Mouse (Mus musculus): ENCODE data around the gene Crip1.
A peak's percentile ranks its signal among the peaks of the same experiment; 100 is the strongest.

Crip1 gene

DNA sequence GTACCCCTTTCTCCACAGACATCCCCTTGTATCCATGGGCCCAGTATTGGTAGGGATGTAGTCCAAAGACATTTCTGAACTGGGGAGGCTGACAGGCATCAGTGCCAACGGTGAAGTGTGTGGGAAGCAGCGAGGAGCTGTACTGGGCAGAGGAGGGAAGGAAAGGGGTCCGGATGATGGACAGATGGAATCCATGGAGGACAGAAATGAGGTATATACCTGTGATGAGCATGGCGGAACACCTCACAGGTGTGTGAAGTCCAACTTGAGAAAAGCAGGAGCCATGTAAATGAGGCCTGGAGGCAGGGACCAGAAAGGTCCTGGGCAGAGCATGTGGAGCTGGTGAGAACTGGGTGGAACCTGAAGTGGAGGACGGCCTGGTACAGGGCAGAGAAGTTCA lies 525 bp upstream of the Crip1 start:
- DNase-seq (ENCODE audit: low read depth, low spot score): no peak

DNA sequence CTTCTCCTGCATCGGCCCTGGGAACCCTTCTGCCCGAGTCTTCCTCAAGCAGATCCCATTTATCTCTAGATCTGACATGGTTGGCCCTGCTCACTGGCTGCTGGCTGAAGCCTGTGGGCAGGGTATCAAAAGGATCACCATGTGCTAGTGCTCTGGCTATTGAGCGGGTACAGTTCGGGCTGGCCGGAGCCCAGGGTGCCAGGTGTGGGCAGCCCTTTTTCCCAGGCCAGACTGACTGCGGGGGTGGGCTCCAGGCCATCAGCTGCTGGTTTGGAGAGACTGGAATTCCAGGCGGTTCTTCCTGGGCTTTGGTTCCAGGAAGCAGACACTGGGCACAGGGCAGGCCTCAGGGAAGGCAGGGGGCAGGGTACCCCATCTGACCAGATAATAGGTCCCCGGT lies 1.4 kb downstream of the Crip1 start:
- DNase-seq (ENCODE audit: low read depth, low spot score): no peak

DNA sequence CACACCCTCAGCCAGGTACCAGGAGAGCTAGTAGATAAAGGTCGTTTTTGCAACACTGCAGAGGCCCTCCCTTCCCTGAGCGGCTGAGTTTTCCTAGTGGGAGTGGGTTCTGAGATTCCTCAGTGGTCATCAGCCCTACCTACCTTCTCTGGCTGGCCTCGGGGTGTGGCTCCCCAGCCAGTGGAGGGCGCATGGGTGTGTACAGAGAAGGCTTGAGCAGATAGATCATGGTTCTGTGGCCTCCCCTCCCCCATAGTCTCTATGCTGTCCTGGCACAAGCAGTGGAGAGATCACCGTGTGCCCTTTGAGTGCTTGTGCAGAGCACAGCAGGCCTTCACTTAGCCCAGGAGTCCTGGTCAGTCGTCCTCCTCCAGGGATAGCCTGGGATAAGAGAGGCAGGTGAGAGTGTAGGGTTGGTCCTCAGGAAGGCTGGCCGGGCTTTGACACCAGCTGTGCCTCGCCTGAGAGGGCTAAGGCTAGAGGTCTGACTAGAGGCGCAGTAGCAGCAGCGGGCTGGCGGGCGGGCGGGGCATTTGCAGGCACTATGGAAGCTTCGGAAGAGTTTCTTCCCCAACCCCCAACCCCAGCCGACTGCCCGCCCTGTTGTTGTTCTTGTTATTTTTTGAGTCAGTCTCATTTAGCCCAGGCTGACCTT lies 2.4 kb downstream of the Crip1 start:
- DNase-seq (ENCODE audit: low read depth, low spot score): peak; percentile 61

DNA sequence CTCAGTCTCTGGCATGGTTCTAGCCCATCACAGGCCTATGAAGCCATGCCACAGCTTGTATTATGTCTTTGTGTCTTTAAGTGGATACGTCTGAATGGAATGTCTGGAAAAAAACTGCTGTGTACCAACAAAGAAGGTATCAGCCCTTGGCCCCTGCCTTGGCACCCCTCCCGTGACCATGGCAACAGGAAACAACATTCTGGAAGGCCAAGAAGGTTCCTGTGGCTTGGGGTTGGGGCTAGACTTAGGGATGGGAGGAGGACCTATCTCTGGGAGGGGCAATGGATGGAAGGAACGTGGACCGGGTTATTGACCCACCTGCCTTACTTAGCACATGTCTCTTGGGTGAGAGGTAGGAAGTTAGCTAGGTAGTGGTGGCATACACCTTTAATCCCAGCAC lies 3.2 kb downstream of the Crip1 start:
- peak; percentile 53 for DNase-seq (ENCODE audit: low read depth, low spot score)

DNA sequence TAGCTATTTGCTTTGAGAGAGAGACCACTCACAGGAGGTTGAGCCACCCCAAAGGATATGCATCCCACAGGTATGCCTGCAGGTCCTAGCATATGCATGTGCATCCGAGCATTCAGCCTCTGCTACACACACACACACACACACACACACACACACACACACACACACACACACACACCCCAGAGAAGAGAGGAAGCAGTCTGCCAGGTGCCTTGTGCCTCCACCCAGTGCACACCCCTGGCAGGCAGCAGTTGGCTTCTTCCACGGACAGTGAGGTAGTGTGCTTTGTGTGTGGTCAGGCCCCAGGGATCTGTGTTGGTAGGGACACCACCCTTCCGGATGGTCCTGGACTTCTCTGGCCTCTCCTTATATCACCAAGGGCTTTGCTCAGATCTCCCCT lies 3.8 kb downstream of the Crip1 start:
- DNase-seq (ENCODE audit: low read depth, low spot score): peak; percentile 66

DNA sequence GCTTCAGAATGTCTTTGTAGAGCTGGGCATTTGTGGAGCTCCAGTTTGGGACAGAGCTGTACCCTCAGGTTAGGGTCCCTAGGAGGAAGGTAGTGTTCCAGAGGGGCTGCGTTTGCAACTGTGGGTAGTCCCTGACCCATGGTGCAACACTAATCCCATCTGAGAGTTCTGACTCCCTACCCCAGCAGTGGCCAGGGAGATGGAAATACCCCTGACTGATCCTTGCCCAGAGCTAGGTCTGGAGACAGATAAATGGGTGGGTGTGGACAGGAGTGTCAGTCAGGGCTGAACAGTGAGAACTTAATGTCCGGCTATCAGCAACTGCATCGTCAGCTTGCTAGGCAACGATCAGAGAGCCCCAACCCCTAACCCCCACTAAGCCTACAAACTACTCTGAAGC lies 4.5 kb downstream of the Crip1 start:
- no peak for DNase-seq (ENCODE audit: low read depth, low spot score)

DNA sequence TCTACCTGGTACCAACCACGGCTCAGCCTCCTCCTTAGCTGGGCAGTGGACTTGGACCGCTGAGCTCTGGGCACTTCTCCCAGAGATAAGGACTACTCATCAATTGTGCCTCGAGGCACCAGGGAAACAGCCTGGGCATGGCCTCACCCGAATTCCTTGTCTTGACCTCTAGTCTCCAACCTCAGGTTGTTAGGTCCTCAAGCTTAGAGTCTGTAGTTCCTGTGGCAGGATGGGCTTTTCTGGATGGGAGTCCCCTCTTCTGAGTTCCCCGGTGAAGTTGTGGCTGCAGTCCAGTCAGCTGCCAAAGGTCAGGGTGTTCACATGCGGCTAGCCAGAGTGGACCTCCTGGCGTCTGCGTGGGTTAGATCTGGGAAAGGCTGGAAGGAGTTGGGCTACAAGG lies 4.9 kb downstream of the Crip1 start:
- no peak for DNase-seq (ENCODE audit: low read depth, low spot score)

DNA sequence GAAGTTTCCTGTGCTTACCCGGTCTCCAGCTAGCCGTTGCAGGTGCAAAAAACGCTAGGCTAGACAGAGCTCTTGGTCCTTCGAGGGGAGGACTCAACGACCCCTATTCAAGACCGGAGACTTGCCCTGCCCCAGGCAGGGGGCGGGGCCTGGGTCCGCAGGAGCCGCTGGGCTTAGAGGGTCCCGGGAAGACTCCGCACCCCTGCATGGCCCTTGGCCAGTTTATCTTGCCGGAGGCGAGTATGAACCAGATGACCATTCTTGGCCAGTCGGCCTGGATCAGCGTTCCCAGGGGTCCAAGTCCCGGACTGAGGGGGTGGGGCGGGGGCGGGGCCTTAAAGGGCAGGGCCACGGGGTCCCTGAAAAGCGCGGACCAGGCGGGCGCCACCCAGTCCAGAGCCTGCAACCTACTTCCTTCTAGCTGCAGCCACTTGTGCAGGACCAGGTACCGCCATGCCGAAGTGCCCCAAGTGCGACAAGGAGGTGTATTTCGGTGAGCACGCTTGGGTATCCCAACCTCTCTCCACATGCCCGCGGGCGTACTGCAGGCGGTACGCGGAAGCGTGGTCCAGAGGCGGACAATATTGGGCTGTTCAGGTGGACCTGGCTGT lies 5.7 kb downstream of the Crip1 start:
- DNase-seq (ENCODE audit: low read depth, low spot score): peak; percentile 61

DNA sequence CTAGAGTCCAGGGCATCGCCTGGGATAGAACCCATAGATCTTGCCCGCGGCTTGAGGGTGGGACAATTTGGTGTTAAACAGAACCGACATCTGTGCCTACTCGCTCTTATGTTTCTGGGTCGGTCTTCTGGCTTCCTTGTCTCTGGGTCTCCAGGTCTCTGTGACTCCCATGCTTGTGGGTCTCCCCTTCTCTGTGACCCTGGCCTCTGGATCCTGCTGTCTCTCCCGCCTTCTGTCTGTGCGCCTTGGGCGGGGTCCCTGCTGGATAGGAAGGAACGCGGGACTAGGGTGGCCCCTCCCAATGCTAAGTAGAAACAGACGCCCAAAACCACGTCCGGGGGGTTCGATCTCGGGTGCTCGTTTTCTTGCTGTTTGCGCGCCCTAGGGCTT lies 6.2 kb downstream of the Crip1 start:
- DNase-seq (ENCODE audit: low read depth, low spot score): peak; percentile 76

DNA sequence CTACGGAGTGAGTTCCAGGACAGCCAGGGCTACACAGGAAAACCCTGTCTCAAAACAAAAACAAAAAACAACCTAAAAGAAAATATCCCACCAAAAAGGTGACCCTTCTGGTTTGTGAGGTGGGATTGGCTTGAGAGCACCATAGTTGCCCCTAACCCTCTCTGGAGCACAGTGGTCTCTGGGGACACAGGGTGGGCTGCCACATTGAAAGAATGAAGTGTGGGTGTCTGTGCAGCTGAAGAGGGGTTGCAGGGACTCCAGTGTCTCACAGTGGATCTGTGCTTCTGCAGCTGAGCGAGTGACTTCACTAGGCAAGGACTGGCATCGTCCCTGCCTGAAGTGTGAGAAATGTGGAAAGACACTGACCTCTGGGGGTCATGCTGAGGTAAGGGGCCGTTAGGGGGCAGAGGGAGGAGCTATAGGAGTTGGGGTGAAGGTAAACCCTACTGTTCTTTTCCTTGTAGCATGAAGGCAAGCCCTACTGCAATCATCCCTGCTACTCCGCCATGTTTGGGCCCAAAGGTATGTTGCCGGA lies 6.9 kb downstream of the Crip1 start:
- DNase-seq (ENCODE audit: low read depth, low spot score): no peak

DNA sequence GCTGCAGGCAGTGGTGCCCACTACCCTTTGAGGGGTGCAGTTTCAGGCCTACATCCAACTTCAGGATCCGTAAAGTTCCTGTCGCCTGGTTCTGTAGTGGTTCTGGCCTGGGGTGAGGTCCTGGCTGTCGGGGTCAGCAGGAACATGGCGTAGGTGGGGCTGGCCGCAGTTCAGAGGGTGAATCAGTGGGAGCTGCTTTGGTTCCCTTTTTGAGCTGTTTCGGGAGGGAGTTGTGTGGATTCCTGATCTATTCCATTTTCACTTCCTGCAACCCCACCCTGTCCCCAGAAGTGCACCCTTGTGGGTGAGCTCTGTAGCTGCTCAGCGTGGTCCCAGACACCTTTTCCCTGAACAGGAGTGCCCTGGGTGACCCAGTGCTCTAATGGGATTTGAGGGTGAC lies 7.9 kb downstream of the Crip1 start:
- DNase-seq (ENCODE audit: low read depth, low spot score): no peak

DNA sequence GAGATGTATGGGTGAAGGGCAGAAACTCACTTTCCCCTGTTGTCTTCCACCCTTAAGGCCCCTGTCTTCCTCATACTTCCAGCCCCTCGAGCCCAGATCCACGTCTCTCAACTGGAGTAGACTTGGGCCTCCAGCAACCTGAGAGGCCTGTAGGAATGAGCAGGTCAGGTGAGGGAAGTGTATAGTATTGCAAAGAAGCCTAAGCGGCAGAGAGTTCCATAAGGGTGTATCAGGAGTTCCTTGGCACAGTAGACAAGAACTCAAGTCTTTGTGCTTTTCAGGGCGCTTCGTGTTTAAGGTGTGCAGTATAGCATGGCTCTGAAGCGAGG lies 8.6 kb downstream of the Crip1 start:
- no peak for DNase-seq (ENCODE audit: low read depth, low spot score)

DNA sequence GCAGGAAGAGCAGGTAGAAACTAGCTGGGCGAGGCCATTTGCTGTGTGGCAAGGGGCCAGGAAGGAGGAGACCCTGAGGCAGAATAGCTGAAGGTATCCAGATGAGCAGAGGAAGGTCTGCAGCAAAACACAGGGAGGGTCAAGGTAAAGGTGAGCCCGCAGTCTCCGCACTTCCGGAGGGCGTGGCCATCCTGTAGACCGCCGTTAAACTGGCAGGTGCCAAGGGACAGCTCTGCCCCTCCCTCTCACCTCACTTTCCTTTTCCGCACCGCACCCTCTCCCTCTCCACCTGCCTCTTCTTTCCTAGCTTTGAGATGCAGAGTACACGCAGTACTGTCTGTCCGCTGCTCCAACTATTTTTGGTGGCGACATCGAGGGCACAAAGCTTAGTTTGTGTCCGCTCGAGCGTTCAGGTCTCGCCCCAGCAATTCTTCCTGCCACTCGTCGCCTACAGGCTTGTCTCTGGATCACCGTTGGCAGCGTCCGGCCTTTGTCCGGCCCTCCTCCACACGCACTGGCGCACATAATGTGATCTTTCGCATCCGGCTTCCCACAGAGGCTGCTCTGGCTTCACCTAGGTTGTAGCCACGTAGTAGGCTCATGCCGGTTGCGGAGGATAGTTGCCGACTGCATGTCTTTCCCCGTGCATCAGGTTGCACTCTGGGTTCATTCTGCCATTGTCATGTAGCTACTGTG lies 9.1 kb downstream of the Crip1 start:
- peak; percentile 83 for DNase-seq (ENCODE audit: low read depth, low spot score)

DNA sequence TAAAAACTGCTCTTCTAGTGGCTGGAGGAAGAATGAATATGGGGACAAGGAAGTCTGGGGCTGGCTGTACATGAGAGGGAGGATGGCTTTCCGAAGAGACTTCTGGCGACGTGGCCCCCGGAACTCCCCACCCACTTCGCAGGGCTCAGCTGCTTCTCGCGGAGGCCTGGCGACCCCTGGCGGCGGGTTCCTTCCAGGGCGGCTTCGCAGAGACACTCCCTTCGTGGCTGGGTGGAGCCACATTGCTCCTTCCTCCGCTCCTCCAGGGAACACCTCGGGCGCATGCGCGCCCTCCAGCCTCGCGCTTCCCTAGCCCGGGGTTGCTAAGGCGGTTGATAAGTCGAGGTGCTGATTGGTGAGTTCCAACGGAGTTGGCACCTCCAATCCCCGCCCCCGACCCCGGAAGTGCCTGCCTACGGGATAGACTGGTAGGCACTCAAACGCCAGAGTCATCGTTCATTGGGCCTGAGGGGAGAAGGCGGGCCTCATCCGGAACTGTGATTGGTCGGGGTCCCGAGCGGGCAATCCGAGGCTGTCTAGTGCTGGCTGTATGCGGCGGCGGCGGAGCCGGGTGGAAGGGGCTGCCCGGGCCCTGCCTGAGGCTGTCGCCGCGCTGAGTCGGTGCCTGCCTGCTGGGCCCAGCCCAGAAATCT lies 9.9 kb downstream of the Crip1 start, which contains the start of gene Tedc1:
Gene Tedc1 (plus strand): TSS at position 535 of the 653 bp plus-strand sequence.
- DNase-seq (ENCODE audit: low read depth, low spot score): peak; percentile 100

DNA sequence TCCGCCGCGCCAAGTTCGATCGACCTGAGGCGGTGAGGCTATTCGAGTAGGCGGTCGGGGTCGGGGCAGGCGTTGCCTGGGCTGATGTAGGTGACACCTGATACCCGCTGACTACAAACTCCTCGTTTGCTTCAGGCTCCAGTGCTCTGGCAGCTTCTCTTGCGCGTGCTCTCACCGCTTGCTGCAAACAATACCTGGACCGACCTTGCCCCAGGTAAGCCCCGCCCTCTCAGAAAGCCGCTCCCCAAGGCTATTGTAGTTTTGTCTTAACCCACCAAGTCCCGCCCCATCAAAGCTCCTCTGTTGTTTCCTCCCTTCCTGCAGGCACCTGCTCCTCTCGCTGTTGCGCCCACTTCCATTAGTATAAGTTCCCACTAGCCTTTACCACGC lies 10.4 kb downstream of the Crip1 start:
- DNase-seq (ENCODE audit: low read depth, low spot score): peak; percentile 73

DNA sequence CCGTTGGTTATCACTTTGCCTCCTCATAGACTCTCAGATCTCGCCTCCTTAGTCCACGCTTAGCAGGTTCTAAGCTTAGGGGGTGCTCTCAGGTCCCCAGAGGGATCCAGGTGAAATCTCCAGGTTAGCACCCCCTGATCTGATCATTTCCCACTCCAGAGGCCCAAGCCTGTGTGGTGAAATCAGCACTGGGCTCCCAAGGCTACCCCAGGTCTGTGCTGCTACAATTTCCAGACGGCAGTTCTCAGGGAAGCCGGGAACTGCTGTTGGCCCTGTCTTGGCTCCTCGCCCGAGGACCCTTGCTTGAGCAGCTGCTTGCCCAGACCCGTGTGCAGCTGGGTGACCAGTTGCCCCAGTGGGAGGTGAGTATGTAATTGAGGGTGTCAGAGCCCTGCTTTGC lies 10.9 kb downstream of the Crip1 start:
- DNase-seq (ENCODE audit: low read depth, low spot score): no peak

DNA sequence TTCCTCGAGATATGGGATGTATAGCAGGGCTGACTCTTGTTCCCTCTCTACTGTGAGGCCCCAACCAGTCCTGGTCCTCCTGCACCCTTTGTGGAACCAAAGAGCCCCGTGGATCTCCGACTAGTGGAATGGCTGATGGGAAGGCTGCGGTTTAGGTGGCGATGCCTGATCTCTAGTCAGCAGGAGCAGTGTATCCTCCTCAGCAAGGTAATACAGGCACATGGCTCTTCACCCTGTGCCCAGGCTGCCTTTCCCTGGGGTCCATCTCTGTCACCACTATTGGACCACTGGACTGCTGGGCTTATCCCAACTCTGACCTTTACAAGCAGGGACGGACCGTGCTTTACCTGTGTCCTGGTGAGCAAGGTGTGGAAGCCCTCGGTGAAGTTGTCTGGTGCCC lies 11.4 kb downstream of the Crip1 start:
- DNase-seq (ENCODE audit: low read depth, low spot score): no peak

DNA sequence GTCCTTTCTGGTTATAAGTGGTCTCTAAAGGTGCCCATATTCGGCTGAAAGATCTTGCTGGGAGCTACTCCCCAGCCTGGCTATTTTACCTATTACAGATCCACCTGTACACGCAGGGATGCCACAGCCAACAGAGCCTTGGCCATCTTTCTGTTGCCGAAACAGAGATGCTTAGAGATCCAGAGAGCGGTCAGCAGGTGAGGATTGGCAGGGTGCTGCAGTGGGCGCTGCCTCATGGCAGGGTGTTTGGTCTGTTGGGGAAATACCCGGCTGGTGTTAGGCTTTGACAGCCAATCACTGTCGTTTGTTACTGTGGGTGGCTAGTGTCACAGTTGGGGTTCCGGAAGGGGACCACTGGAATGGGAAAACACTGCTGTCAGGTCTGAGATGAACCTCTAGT lies 11.9 kb downstream of the Crip1 start:
- no peak for DNase-seq (ENCODE audit: low read depth, low spot score)

DNA sequence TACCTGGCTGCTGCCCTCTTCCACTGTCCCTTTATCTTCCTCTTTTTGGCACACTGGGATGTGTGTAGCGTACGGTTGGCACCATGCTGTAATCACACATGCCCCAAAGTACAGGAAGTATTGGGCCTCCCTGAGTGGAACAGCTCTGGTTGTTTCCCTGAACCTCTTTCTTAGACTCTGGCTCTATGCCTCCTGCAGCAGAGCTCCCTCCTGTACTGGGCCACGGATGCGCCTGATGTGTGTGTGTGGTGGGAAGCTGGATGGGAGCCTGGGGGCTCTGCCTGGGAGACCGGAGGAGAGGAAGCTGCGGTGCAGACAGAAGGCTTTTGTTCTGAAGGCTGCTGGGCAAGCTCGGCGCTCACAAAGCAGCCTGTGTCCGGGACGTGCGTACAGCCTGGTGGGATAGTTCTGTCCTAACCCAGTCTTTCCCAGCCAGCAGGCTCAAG lies 17.5 kb downstream of the Crip1 start:
- DNase-seq (ENCODE audit: low read depth, low spot score): peak; percentile 2

DNA sequence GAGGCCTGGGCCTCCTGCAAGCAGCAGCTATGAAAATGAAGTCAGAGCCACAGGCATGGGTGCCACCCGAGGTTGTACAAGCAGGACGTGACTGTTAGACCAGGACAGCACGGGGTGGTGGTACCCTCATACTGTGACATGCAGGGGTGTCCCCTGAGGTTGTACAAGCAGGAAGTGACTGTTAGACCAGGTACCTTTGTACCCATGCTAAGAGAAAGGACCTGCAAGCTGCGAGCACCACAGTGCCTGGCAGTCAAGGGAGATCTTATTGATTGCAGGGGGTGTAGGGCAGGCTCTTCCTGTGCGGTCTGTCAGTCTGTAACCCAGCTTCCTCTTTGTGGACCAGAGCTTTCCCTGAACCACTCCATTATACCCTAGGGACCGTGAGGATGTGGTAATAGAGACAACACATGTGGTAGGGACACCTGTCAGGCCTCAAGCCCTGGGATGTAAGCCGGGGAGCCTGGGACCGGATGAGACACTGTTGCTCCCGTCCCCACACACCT lies 22.0 kb downstream of the Crip1 start:
- peak; percentile 81 for DNase-seq (ENCODE audit: low read depth, low spot score)

DNA sequence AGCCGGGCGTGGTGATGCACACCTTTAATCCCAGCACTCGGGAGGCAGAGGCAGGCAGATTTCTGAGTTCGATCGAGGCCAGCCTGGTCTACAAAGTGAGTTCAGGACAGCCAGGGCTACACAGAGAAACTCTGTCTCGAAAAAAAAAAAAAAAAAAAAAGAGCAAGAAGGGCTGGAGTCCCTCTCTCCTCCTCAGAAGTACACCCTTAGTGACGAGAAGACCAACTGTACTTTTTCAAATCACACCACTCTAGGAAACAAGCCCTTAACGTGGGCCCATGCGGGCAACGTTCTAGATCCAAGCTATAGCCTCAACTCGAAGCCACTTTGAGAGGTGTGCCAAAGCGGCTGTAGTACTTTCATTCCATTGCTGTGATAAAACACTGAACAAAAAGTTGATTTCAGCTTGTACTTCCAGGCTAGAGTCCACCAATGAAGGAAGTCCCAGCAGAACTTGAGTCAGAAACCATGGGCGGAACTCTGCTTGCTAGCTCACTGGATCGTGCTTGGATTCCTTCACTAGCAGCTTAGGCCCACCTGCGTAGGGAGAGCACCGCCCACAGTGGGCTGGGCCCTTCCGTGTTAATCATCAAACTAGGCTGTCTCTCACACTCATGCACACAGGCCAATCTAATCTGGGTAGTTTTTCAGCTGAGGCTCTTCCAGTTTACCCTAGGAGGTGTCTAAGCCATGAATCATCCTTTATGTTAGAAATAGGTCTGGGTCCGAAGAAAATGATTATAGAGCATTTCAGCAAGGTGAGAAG lies 31.0 kb downstream of the Crip1 start:
- DNase-seq (ENCODE audit: low read depth, low spot score): no peak

Data from CD4-positive helper T cell, adult 2 months (primary cell).